ENCODE assay signal across 8 mouse cellular contexts in the genomic region with DNA sequence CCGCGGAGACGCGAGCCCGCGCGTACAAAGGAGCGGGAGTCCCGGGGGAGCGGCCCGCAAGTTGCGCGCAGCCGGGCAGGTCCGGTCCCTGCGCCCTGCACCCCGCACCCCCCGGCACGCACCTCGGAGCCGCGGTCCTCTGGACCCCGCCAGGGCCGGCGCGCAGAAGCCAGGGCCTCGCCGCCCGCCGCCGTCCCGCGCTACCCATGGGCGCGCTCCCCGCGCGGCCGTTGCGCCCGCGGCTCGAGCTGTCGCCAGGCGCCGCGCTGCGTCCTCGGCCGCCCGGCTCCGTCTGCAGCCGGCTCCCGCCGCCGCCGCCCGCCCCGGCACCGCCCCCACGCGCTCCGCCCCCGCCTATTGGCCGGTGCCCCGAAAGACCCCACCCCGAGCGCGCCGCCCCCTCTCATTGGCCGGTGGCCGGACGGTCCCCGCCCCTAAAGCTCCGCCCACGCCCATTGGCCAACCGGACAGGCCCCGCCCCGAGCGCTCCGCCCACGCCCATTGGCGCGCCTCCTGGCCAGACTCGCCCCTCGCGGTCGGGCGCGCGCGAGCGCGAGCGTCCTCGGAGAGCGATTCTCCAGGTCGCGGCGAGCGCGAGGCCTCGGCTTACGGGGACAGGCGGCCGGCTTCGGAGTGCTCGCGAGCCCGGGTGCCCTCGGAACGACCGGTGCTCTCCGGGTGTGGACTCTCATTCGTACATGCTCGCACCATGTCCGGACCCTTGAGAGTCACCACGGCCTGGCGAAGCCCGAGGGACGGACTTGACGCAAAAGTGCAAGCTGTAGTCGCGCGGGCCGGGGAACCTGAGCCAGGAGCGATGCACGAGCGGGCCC. TPM values are rescaled to one million over a fixed set of nuclear protein-coding genes. Genes with fewer than 3 reads are reported as not detected.
DNase-seq lines count a peak whose midpoint lies in the region; ATAC-seq and TF ChIP-seq lines count a peak whose summit lies in the region.

A gene (minus strand): TSS at position 276 of the 833 bp plus-strand sequence.

- peak; percentile 24; the same call in 1 of the 2 replicates for TF ChIP-seq CTCF in intestine, postnatal 0 days (IDR thresholded peaks at IDR 0.05; ENCODE audit: low read depth)

- H3K27me3 ChIP-seq in embryonic facial prominence, embryonic 10.5 days (replicated peaks; ENCODE audit: low read depth, poor library complexity, severe bottlenecking), result peaks cover 26% of the 10 kb centered on the region
- H3K27me3 ChIP-seq in intestine, postnatal 0 days (replicated peaks; ENCODE audit: control insufficient read depth, insufficient read depth, low read length), result no peaks in the 10 kb centered on the region
- peaks cover 3% of the 10 kb centered on the region; the same call in 1 of the 2 replicates for H3K27me3 ChIP-seq in midbrain, embryonic 11.5 days (ENCODE audit: control insufficient read depth, insufficient read depth, low read length)

- under 1% methylated on average over 125 of the region's 129 CpGs for WGBS in embryonic facial prominence, embryonic 10.5 days
- under 1% methylated on average over 99 of the region's 129 CpGs for WGBS in intestine, postnatal 0 days
- under 1% methylated on average over 124 of the region's 129 CpGs for WGBS in midbrain, embryonic 11.5 days

- peak; percentile 83 for ATAC-seq in granulocyte monocyte progenitor cell, adult 5-6 weeks (replicated peaks; ENCODE audit: poor library complexity, severe bottlenecking)
- ATAC-seq in intestine, postnatal 0 days, result peak; percentile 87
- peak; percentile 94 for ATAC-seq in midbrain, embryonic 11.5 days (ENCODE audit: low FRiP score)

- H3K27ac ChIP-seq in embryonic facial prominence, embryonic 10.5 days (replicated peaks), result peak within 1 kb of the TSS; percentile 92
- peak within 1 kb of the TSS; percentile 86 for H3K27ac ChIP-seq in intestine, postnatal 0 days (ENCODE audit: low read depth, low read length)
- H3K27ac ChIP-seq in midbrain, embryonic 11.5 days (ENCODE audit: low read depth, low read length), result peak within 1 kb of the TSS; percentile 44; the same call in 1 of the 2 replicates

- no peaks in the 10 kb centered on the region for H3K9me3 ChIP-seq in embryonic facial prominence, embryonic 10.5 days
- H3K9me3 ChIP-seq in intestine, postnatal 0 days (ENCODE audit: control insufficient read depth), result no peaks in the 10 kb centered on the region
- no peaks in the 10 kb centered on the region for H3K9me3 ChIP-seq in midbrain, embryonic 11.5 days (ENCODE audit: control insufficient read depth, low read length)

- H3K9ac ChIP-seq in intestine, postnatal 0 days (ENCODE audit: low read depth, low read length), result peak within 1 kb of the TSS; percentile 78
- peak within 1 kb of the TSS; percentile 81 for H3K9ac ChIP-seq in midbrain, embryonic 11.5 days (ENCODE audit: low read length)

- DNase-seq in adrenal gland, postnatal 14 days, result peak; percentile 100
- peak; percentile 99 for DNase-seq in embryonic facial prominence, embryonic 10.5 days (ENCODE audit: low spot score)
- peak; percentile 100 for DNase-seq in left cerebral cortex, postnatal 4 days
- peak; percentile 100 for DNase-seq in midbrain, embryonic 11.5 days (ENCODE audit: low spot score, missing footprints)
- DNase-seq in right cerebral cortex, postnatal 4 days, result peak; percentile 99
- peak; percentile 98 for DNase-seq in yolk sac, embryonic 10.5 days (ENCODE audit: low spot score)

- H3K4me3 ChIP-seq in embryonic facial prominence, embryonic 10.5 days, result peak within 1 kb of the TSS; percentile 87
- peak within 1 kb of the TSS; percentile 68 for H3K4me3 ChIP-seq in intestine, postnatal 0 days (ENCODE audit: low read depth, low read length)
- peak within 1 kb of the TSS; percentile 82 for H3K4me3 ChIP-seq in midbrain, embryonic 11.5 days (ENCODE audit: low read depth, low read length)

- H3K4me1 ChIP-seq in embryonic facial prominence, embryonic 10.5 days, result peaks cover 36% of the 10 kb centered on the region
- peaks cover 4% of the 10 kb centered on the region; the same call in 1 of the 2 replicates for H3K4me1 ChIP-seq in intestine, postnatal 0 days (replicated peaks; ENCODE audit: control insufficient read depth, insufficient read depth, low read length)
- peaks cover 24% of the 10 kb centered on the region for H3K4me1 ChIP-seq in midbrain, embryonic 11.5 days (ENCODE audit: control insufficient read depth, insufficient read depth, low read length)

- intact Hi-C loops in left cerebral cortex, postnatal 4 days (cut with DNase I), result loop anchor here (5.0 to 10.0 kb wide), 5 partner anchors 95 to 505 kb away; no protein-coding TSS in a partner anchor

- peak within 1 kb of the TSS; percentile 82 for H3K4me2 ChIP-seq in intestine, postnatal 0 days (replicated peaks; ENCODE audit: low read depth)
- peak within 1 kb of the TSS; percentile 88 for H3K4me2 ChIP-seq in midbrain, embryonic 11.5 days

- no peaks in the 10 kb centered on the region for H3K36me3 ChIP-seq in embryonic facial prominence, embryonic 10.5 days (replicated peaks)
- H3K36me3 ChIP-seq in intestine, postnatal 0 days (ENCODE audit: control insufficient read depth, insufficient read depth), result no peaks in the 10 kb centered on the region
- no peaks in the 10 kb centered on the region for H3K36me3 ChIP-seq in midbrain, embryonic 11.5 days (ENCODE audit: control insufficient read depth, insufficient read depth, low read length)

RNA-seq across cellular contexts. Expression of the gene that starts here (rescaled TPM):
- 36.6 and 37.9 TPM in 2 replicates for total RNA-seq in adrenal gland, postnatal 14 days (2021)
- 12.7 and 14.8 TPM in 2 replicates for polyA plus RNA-seq in embryonic facial prominence, embryonic 10.5 days (2016; fragmentation: Nextera tagmentation; extraction: Ambion mirVana)
- 1.0 and 1.4 TPM in 2 replicates for total RNA-seq in granulocyte monocyte progenitor cell, adult 5-6 weeks (2014; fragmentation: Nextera tagmentation)
- 1.9 and 2.4 TPM in 2 replicates for total RNA-seq in granulocyte monocyte progenitor cell, adult 5-6 weeks (2017)
- 4.5 and 5.3 TPM in 2 replicates for polyA plus RNA-seq in intestine, postnatal 0 days (2015; fragmentation: Nextera tagmentation; extraction: Ambion mirVana)
- 10 to 100 TPM; 43.2 to 46.9 TPM for total RNA-seq in left cerebral cortex, postnatal 4 days (2021)
- 13.0 and 14.1 TPM in 2 replicates for polyA plus RNA-seq in midbrain, embryonic 11.5 days (2014; fragmentation: Nextera tagmentation; extraction: Ambion mirVana)

Comparison
In these comparisons a context has a peak if more than half of its experiments do, and no peak if none do; other contexts are left out.
1. Peak in every context shown above with its lines: DNase-seq, ATAC-seq, H3K4me3 ChIP-seq and H3K27ac ChIP-seq.
2. RNA of the gene that starts here (total RNA-seq): 43.2 to 46.9 TPM in left cerebral cortex, postnatal 4 days and 36.6 to 37.9 TPM in adrenal gland, postnatal 14 days; 1.0 to 2.4 TPM in granulocyte monocyte progenitor cell, adult 5-6 weeks; every median in the first group is over 10 times any median in the second.